Mouse (Mus musculus): ENCODE measurements around the gene Foxp1.

DNA sequence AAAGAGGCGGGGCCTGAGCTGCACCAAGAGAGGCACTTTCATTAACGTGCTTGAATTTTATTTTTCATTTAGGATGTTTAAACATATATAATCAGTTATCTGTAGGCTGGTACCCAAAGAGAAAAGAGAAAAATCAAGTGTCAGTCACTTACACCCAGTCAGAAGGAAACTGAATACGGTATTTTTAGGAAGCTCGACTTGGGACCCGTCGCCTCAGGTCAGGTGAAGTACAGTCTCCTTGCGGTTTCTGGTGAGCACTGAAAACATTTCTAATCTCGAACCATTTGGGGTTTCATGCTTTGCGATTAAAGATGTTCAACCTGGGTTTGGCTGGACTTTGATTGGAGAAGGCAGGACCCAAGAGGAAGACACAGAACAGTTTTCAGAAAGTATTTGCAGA, 241.1 kb downstream of the Foxp1 start:
- TF ChIP-seq CTCF (IDR thresholded peaks at IDR 0.05; ENCODE audit: low read depth): no peak
- TF ChIP-seq EP300 (IDR thresholded peaks at IDR 0.05; ENCODE audit: low read depth): no peak
